Mouse (Mus musculus) MEL (cell line): Measurements from ENCODE around the gene Frmd7. TPM values are rescaled to one million over a fixed set of nuclear protein-coding genes. Genes with fewer than 3 reads are reported as not detected.

ENCODE experiments used
- DNase-seq: peaks from one replicate; pipeline ENCODE4 v3.0.0; 2011; ENCODE audit warnings: low read depth, low spot score
- H3K27ac ChIP-seq: 2 replicates; pipeline ENCODE4 v1.5.1; 2012; ENCODE audit warnings: low read depth, mild to moderate bottlenecking, control low read depth, low read length, moderate library complexity; ENCODE audit not compliant: control insufficient read depth
- H3K27me3 ChIP-seq, 2 experiments: fragments of 150-350 bp in 1 of 2; sonication (generic) in 1 of 2; 2 replicates each; pipeline ENCODE4 v1.6.1; 2012; ENCODE audit warnings: low read length in 2 of 2, mild to moderate bottlenecking in 2 of 2, improper control_type of control experiment in 1 of 2, moderate library complexity in 1 of 2; ENCODE audit not compliant: insufficient read depth in 2 of 2, control insufficient read depth in 1 of 2
- H3K36me3 ChIP-seq, 2 experiments: 2 replicates each; pipeline ENCODE4 v1.6.1; 2012 to 2014; ENCODE audit warnings: low read length in 2 of 2, improper control_type of control experiment in 1 of 2, inconsistent platforms in 1 of 2, mild to moderate bottlenecking in 1 of 2; ENCODE audit not compliant: insufficient read depth in 2 of 2, control insufficient read depth in 1 of 2
- H3K4me1 ChIP-seq, 2 experiments: fragments of 150-350 bp in 1 of 2; sonication (generic) in 1 of 2; 2 replicates each; pipeline ENCODE4 v1.6.1; 2012; ENCODE audit warnings: low read length in 2 of 2, improper control_type of control experiment in 1 of 2, mild to moderate bottlenecking in 1 of 2; ENCODE audit not compliant: insufficient read depth in 2 of 2, control insufficient read depth in 1 of 2
- H3K4me3 ChIP-seq, 2 experiments: fragments of 150-350 bp in 1 of 2; sonication (generic) in 1 of 2; 2 replicates each; pipeline ENCODE4 v1.5.1; 2012; ENCODE audit warnings: low read depth in 2 of 2, low read length in 2 of 2, mild to moderate bottlenecking in 2 of 2, moderate library complexity in 2 of 2, control low read depth in 1 of 2, improper control_type of control experiment in 1 of 2; ENCODE audit not compliant: control insufficient read depth in 1 of 2, insufficient read depth in 1 of 2
- H3K79me2 ChIP-seq: 2 replicates; pipeline ENCODE4 v1.6.1; 2012; ENCODE audit warnings: mild to moderate bottlenecking, low read length, moderate library complexity; ENCODE audit not compliant: control insufficient read depth, poor library complexity, insufficient read depth
- H3K9ac ChIP-seq: 2 replicates; pipeline ENCODE4 v1.6.1; 2012; ENCODE audit warnings: low read depth, mild to moderate bottlenecking, control low read depth, low read length, moderate library complexity; ENCODE audit not compliant: control insufficient read depth, poor library complexity, severe bottlenecking
- H3K9me3 ChIP-seq: fragments of 150-350 bp; sonication (generic); replicated peaks from 2 replicates; pipeline ENCODE4 v1.6.1; 2012; ENCODE audit warnings: mild to moderate bottlenecking, low read length, improper control_type of control experiment, moderate library complexity; ENCODE audit not compliant: insufficient read depth
- CTCF ChIP-seq, 3 experiments: IDR thresholded peaks in 2 of 3; conservative IDR thresholded peaks in 1 of 3; 2 replicates each; pipeline ENCODE4 v1.5.1; 2011 to 2012; ENCODE audit warnings: low read length in 3 of 3, low read depth in 2 of 3, mild to moderate bottlenecking in 2 of 3, improper control_type of control experiment in 1 of 3, inconsistent platforms in 1 of 3, mixed read lengths in 1 of 3, moderate library complexity in 1 of 3; ENCODE audit not compliant: control insufficient read depth in 1 of 3, insufficient read depth in 1 of 3, poor library complexity in 1 of 3, severe bottlenecking in 1 of 3
- EP300 ChIP-seq, 2 experiments: IDR thresholded peaks; 2 replicates each; pipeline ENCODE4 v1.6.1; 2011; ENCODE audit warnings: improper control_type of control experiment in 2 of 2, low read length in 2 of 2, low read depth in 1 of 2, mild to moderate bottlenecking in 1 of 2
- GATA1 ChIP-seq: IDR thresholded peaks from 2 replicates; pipeline ENCODE4 v1.6.1; 2011; ENCODE audit warnings: low read depth, low read length, improper control_type of control experiment
- MAFK ChIP-seq: IDR thresholded peaks from 2 replicates; pipeline ENCODE4 v1.6.1; 2011; ENCODE audit warnings: low read depth, mild to moderate bottlenecking, low read length, improper control_type of control experiment, borderline replicate concordance
- MAZ ChIP-seq: IDR thresholded peaks from 2 replicates; pipeline ENCODE4 v1.6.1; 2012; ENCODE audit warnings: low read depth, mild to moderate bottlenecking, inconsistent platforms, low read length, improper control_type of control experiment
- MYB ChIP-seq: IDR thresholded peaks from 2 replicates; pipeline ENCODE4 v1.6.1; 2011; ENCODE audit warnings: mild to moderate bottlenecking, low read depth, low read length, improper control_type of control experiment
- RAD21 ChIP-seq: IDR thresholded peaks from 2 replicates; pipeline ENCODE4 v1.6.1; 2011; ENCODE audit warnings: mild to moderate bottlenecking, low read depth, low read length, improper control_type of control experiment
- RCOR1 ChIP-seq: IDR thresholded peaks from 2 replicates; pipeline ENCODE4 v1.6.1; 2012; ENCODE audit warnings: low read depth, mild to moderate bottlenecking, inconsistent platforms, low read length, improper control_type of control experiment
- TCF12 ChIP-seq: IDR thresholded peaks from 2 replicates; pipeline ENCODE4 v1.6.1; 2014; ENCODE audit warnings: low read depth, mild to moderate bottlenecking, inconsistent platforms, low read length, improper control_type of control experiment, moderate library complexity
- USF1 ChIP-seq: IDR thresholded peaks from 2 replicates; pipeline ENCODE4 v1.6.1; 2014; ENCODE audit warnings: low read depth, mild to moderate bottlenecking, inconsistent platforms, low read length, improper control_type of control experiment, moderate library complexity
- ZC3H11A ChIP-seq: IDR thresholded peaks from 2 replicates; pipeline ENCODE4 v1.6.1; 2012; ENCODE audit warnings: low read depth, mild to moderate bottlenecking, inconsistent platforms, low read length, improper control_type of control experiment
- polyA plus RNA-seq, 2 experiments: library from polyadenylated mRNA; stranded (reverse) in 1 of 2; unstranded in 1 of 2; fragments of >175 nt in 1 of 2; fragments of >200 nt in 1 of 2; gene quantifications; 2 replicates each; pipeline versions ENCODE4 v1.2.1 to v1.2.4; 2012; ENCODE audit warnings: low replicate concordance in 2 of 2, low read depth in 1 of 2; ENCODE audit not compliant: insufficient read length in 2 of 2, insufficient read depth in 1 of 2, missing spikeins in 1 of 2
- total RNA-seq: library from RNA; depleted of rRNA; stranded (reverse); fragments of 300-350 nt; gene quantifications from 2 replicates; pipeline ENCODE4 v1.2.3, GENCODE M21; 2012

Gene Frmd7
- total and polyA plus RNA-seq, 3 experiments = not detected

DNA sequence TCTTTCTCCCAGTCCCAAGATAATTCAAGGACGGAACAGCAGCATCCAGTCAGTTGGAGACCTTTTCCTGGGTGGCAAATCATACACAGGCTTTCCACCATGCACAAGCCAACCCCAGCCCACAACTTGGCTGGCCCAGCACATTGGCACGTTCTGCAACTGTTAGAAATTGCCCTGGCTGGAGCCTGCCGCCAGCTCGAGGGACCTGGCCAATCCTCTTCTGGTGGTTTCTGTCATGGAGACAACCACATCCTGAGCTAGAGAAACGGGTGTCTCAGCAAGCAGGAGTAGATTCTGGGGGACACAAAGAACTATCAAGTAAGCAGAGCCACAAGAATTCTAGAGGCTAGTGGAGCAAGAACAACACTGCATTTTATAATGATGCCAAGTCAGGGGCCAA lies 32.6 kb downstream of the Frmd7 start:
- no peak overlapping the region for H3K4me3 ChIP-seq
- no peak for TF ChIP-seq MAFK
- H3K27me3 ChIP-seq = no peaks in the 10 kb centered on the region
- no peak overlapping the region for H3K9ac ChIP-seq
- no peaks in the 10 kb centered on the region for H3K4me1 ChIP-seq
- no peaks in the 10 kb centered on the region for H3K9me3 ChIP-seq
- H3K79me2 ChIP-seq = no peaks in the 10 kb centered on the region
- no peaks in the 10 kb centered on the region for H3K36me3 ChIP-seq
- DNase-seq = no peak
- H3K27ac ChIP-seq = no peak overlapping the region

DNA sequence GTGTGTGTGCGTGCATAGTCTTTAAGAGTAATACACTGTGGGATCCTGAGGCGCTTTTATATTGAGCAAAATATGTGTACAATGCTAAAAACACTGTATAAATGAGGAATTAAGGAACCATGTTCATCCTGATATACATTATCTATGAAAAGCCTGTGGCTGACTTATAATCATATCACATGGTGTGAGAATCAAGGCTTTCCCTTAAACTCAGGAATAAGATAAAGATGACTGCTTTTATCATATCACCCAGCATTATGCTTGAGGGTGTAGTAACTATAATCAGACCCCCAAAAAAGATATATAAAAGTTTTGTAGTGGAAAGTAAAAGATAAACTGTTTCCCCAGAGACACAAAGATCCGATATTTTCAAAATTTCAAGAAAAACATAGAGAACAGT lies 39.0 kb downstream of the Frmd7 start:
- Histone ChIP-seq H3K9ac (no peak overlapping the region), H3K9me3 (no peaks in the 10 kb centered on the region), H3K4me1 (no peaks in the 10 kb centered on the region), H3K4me3 (no peak overlapping the region), H3K27ac (no peak overlapping the region), H3K36me3 (no peaks in the 10 kb centered on the region), H3K27me3 (no peaks in the 10 kb centered on the region)
- DNase-seq = peak; percentile 2
- TF ChIP-seq ZC3H11A (no peak), USF1 (no peak), MYB (no peak), GATA1 (0 out of 2 replicates have a peak, but pooled peaks have one; percentile 51), RAD21 (no peak), MAZ (no peak), EP300 (IDR thresholded peaks at IDR 0.05; ENCODE audit: low read depth in 1 of 2, low read length in 2 of 2) (peak; percentile 41 to 43; a peak in 2 of 4 replicates), CTCF (IDR thresholded peaks at IDR 0.05 in 2 of 3, conservative IDR thresholded peaks at IDR 0.05 in 1 of 3; ENCODE audit: control insufficient read depth in 1 of 3, insufficient read depth in 1 of 3, low read depth in 2 of 3, low read length in 3 of 3, poor library complexity in 1 of 3, severe bottlenecking in 1 of 3) (no peak), RCOR1 (peak; percentile 63), TCF12 (0 out of 2 replicates have a peak, but pooled peaks have one; percentile 20)
- TF ChIP-seq, all 39 proteins: peak for 4
- no peaks in the 10 kb centered on the region for H3K79me2 ChIP-seq

DNA sequence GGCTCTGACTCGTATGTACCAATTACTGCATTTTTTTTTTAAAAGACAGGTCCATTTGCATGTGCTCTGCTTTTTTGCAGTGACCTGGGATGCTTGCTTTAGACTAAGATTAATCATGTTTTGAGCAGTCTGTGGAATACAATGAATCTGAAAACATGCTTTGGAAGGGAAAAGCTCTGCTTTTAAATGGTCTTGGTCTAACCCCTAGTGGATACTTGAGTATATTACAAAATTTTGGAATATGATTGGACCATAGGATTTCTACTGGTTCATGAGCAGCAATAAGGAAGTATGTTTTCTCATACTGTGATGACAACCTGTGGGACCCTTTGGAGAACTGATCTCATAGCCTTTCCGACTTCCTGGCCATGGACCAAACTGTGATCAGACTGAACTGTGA lies 54.5 kb downstream of the Frmd7 start:
- Histone ChIP-seq H3K4me3 (no peak overlapping the region), H3K36me3 (no peaks in the 10 kb centered on the region), H3K9me3 (no peaks in the 10 kb centered on the region), H3K79me2 (no peaks in the 10 kb centered on the region), H3K27me3 (no peaks in the 10 kb centered on the region), H3K4me1 (no peaks in the 10 kb centered on the region), H3K27ac (no peak overlapping the region), H3K9ac (no peak overlapping the region)
- TF ChIP-seq CTCF (IDR thresholded peaks at IDR 0.05 in 2 of 3, conservative IDR thresholded peaks at IDR 0.05 in 1 of 3; ENCODE audit: control insufficient read depth in 1 of 3, insufficient read depth in 1 of 3, low read depth in 2 of 3, low read length in 3 of 3, poor library complexity in 1 of 3, severe bottlenecking in 1 of 3) (peak in 1 of 3 experiments; percentile 5; a peak in 1 of 6 replicates), RAD21 (peak; percentile 26), MAZ (no peak)
- DNase-seq = peak; percentile 2
